Mouse (Mus musculus) embryonic facial prominence, embryonic 10.5 days (tissue): Measurements from ENCODE around the gene Myd88. TPM values are rescaled to one million over a fixed set of nuclear protein-coding genes. Genes with fewer than 3 reads are reported as not detected.
"Not testable (repeated sequence)": the region's sequence is repeated elsewhere in the genome, so short reads cannot be mapped to it uniquely, and the experiment has no call there.

Experiments used
- DNase-seq: peaks from one replicate; pipeline ENCODE4 v3.0.0-alpha.2; 2017; ENCODE audit warnings: low spot score
- H3K27ac ChIP-seq: fragments of 300-500 bp; sonication (generic); replicated peaks from 2 replicates; pipeline ENCODE4 v1.5.1; 2016; ENCODE audit warnings: mild to moderate bottlenecking
- H3K27me3 ChIP-seq: fragments of 300-500 bp; sonication (generic); replicated peaks from 2 replicates; pipeline ENCODE4 v1.6.1; 2016; ENCODE audit warnings: low read depth, mild to moderate bottlenecking; ENCODE audit not compliant: poor library complexity, severe bottlenecking
- H3K36me3 ChIP-seq: fragments of 300-500 bp; sonication (generic); replicated peaks from 2 replicates; pipeline ENCODE4 v1.6.1; 2016; ENCODE audit warnings: mild to moderate bottlenecking, moderate library complexity
- H3K4me1 ChIP-seq: fragments of 300-500 bp; sonication (generic); 2 replicates; pipeline ENCODE4 v1.6.1; 2016
- H3K4me3 ChIP-seq: fragments of 300-500 bp; sonication (generic); 2 replicates; pipeline ENCODE4 v1.5.1; 2016; ENCODE audit warnings: mild to moderate bottlenecking, moderate library complexity
- H3K9me3 ChIP-seq: fragments of 300-500 bp; sonication (generic); 2 replicates; pipeline ENCODE4 v1.6.1; 2016; ENCODE audit warnings: mild to moderate bottlenecking
- WGBS: fragments of 180-500 bp; shearing (Covaris S2); methylation state at CpG from one replicate; pipeline ENCODE4 v1.1.7; 2016; 5-methylcytosine and 5-hydroxymethylcytosine counted together
- polyA plus RNA-seq: library from polyadenylated mRNA; unstranded; fragments of >200 nt; fragmentation: Nextera tagmentation; extraction: Ambion mirVana; gene quantifications from 2 replicates; pipeline ENCODE4 v1.2.1, GENCODE M21; 2016

Gene Myd88
- polyA plus RNA-seq: 8.3 and 9.9 TPM in 2 replicates

GRCm38 (mm10) chr9:119340909-119341816, at the start of gene Myd88:
Gene Myd88, minus strand, starts transcription at chr9:119341411.
- Histone ChIP-seq H3K36me3 (peaks cover 36% of the 10 kb centered on the region), H3K9me3 (no peaks in the 10 kb centered on the region), H3K4me3 (peak within 1 kb of the TSS; percentile 86), H3K4me1 (peaks cover 33% of the 10 kb centered on the region), H3K27me3 (peaks cover 27% of the 10 kb centered on the region), H3K27ac (peak within 1 kb of the TSS; percentile 89)
- WGBS: under 1% methylated on average over 68 of the region's 68 CpGs
- DNase-seq: peak; percentile 96

- WGBS: 89% methylated on average over 2 of the region's 2 CpGs
- DNase-seq: no peak
- Histone ChIP-seq H3K27ac (no peak overlapping the region), H3K27me3 (no peaks in the 10 kb centered on the region), H3K4me3 (no peak overlapping the region), H3K9me3 (no peaks in the 10 kb centered on the region), H3K4me1 (no peaks in the 10 kb centered on the region), H3K36me3 (peaks cover 34% of the 10 kb centered on the region)
Observed at GRCm38 (mm10) chr9:119390214-119390613, 49.0 kb upstream of the Myd88 start.

- Histone ChIP-seq H3K4me1 (no peaks in the 10 kb centered on the region), H3K9me3 (no peaks in the 10 kb centered on the region), H3K27ac (no peak overlapping the region), H3K27me3 (no peaks in the 10 kb centered on the region), H3K36me3 (peaks cover 44% of the 10 kb centered on the region), H3K4me3 (no peak overlapping the region)
- WGBS: 56% methylated on average over 5 of the region's 5 CpGs
- peak; percentile 55 for DNase-seq
Observed at GRCm38 (mm10) chr9:119388956-119389355, 47.7 kb upstream of the Myd88 start.

GRCm38 (mm10) chr9:119382603-119383002, 41.4 kb upstream of the Myd88 start:
- Histone ChIP-seq H3K36me3 (peaks cover 73% of the 10 kb centered on the region), H3K4me1 (peaks cover 3% of the 10 kb centered on the region; the same call in 1 of the 2 replicates), H3K27ac (no peak overlapping the region), H3K4me3 (no peak overlapping the region), H3K27me3 (no peaks in the 10 kb centered on the region), H3K9me3 (no peaks in the 10 kb centered on the region)
- DNase-seq: no peak
- 65% methylated on average over 6 of the region's 6 CpGs for WGBS

GRCm38 (mm10) chr9:119378231-119378630, 37.0 kb upstream of the Myd88 start:
- H3K36me3 ChIP-seq: peaks cover 63% of the 10 kb centered on the region
- WGBS: 86% methylated on average over 4 of the region's 4 CpGs
- DNase-seq: no peak

GRCm38 (mm10) chr9:119375556-119375955, 34.3 kb upstream of the Myd88 start:
- Histone ChIP-seq H3K9me3 (no peaks in the 10 kb centered on the region), H3K27ac (0 out of 2 replicates have a peak overlapping the region, but pooled peaks have one; percentile 6), H3K4me3 (no peak overlapping the region), H3K27me3 (no peaks in the 10 kb centered on the region), H3K36me3 (peaks cover 48% of the 10 kb centered on the region), H3K4me1 (peaks cover 23% of the 10 kb centered on the region)
- WGBS: 50% methylated on average over 6 of the region's 6 CpGs
- no peak for DNase-seq

More at GRCm38 (mm10) chr9:119378231-119378630, 37.0 kb upstream of the Myd88 start:
- no peaks in the 10 kb centered on the region for H3K9me3 ChIP-seq
- H3K27ac ChIP-seq: no peak overlapping the region
- no peak overlapping the region for H3K4me3 ChIP-seq
- H3K4me1 ChIP-seq: peaks cover 18% of the 10 kb centered on the region
- H3K27me3 ChIP-seq: no peaks in the 10 kb centered on the region

GRCm38 (mm10) chr9:119375008-119375407, 33.8 kb upstream of the Myd88 start:
- Histone ChIP-seq H3K27ac (0 out of 2 replicates have a peak overlapping the region, but pooled peaks have one; percentile 6), H3K4me3 (no peak overlapping the region), H3K9me3 (no peaks in the 10 kb centered on the region), H3K27me3 (no peaks in the 10 kb centered on the region), H3K36me3 (peaks cover 42% of the 10 kb centered on the region), H3K4me1 (peaks cover 23% of the 10 kb centered on the region)
- no peak for DNase-seq
- 65% methylated on average over 3 of the region's 3 CpGs for WGBS

GRCm38 (mm10) chr9:119371251-119371650, 30.0 kb upstream of the Myd88 start:
- Histone ChIP-seq H3K9me3 (no peaks in the 10 kb centered on the region), H3K4me1 (peaks cover 23% of the 10 kb centered on the region), H3K36me3 (peaks cover 35% of the 10 kb centered on the region), H3K4me3 (no peak overlapping the region), H3K27ac (no peak overlapping the region), H3K27me3 (no peaks in the 10 kb centered on the region)
- 60% methylated on average over 4 of the region's 4 CpGs for WGBS
- DNase-seq: no peak

GRCm38 (mm10) chr9:119370770-119371169, 29.6 kb upstream of the Myd88 start:
- H3K36me3 ChIP-seq: peaks cover 35% of the 10 kb centered on the region
- H3K27ac ChIP-seq, DNase-seq, H3K27me3 ChIP-seq, H3K4me3 ChIP-seq, H3K9me3 ChIP-seq: not testable (repeated sequence)
- 85% methylated on average over 4 of the region's 4 CpGs for WGBS
- H3K4me1 ChIP-seq: peaks cover 21% of the 10 kb centered on the region

GRCm38 (mm10) chr9:119368367-119368766, 27.2 kb upstream of the Myd88 start:
- no peak for DNase-seq
- Histone ChIP-seq H3K9me3 (no peaks in the 10 kb centered on the region), H3K4me3 (no peak overlapping the region), H3K36me3 (peaks cover 26% of the 10 kb centered on the region), H3K4me1 (peaks cover 14% of the 10 kb centered on the region; the same call in 1 of the 2 replicates), H3K27ac (no peak overlapping the region), H3K27me3 (no peaks in the 10 kb centered on the region)
- 90% methylated on average over 3 of the region's 3 CpGs for WGBS

- peaks cover 35% of the 10 kb centered on the region for H3K36me3 ChIP-seq
- no peak within 1 kb of the TSS for H3K27ac ChIP-seq
- H3K9me3 ChIP-seq: no peaks in the 10 kb centered on the region
- peaks cover 14% of the 10 kb centered on the region for H3K4me1 ChIP-seq
- DNase-seq: no peak
- no peak within 1 kb of the TSS for H3K4me3 ChIP-seq
- WGBS: 80% methylated on average over 7 of the region's 7 CpGs
- no peaks in the 10 kb centered on the region for H3K27me3 ChIP-seq
Observed at GRCm38 (mm10) chr9:119365284-119365683, 24.1 kb upstream of the Myd88 start, which contains the start of gene Slc22a14. Gene Slc22a14, minus strand, starts transcription at chr9:119365553.

- H3K27me3 ChIP-seq: peaks cover 2% of the 10 kb centered on the region; the same call in 1 of the 2 replicates
- H3K4me3 ChIP-seq: no peak overlapping the region
- peaks cover 27% of the 10 kb centered on the region for H3K36me3 ChIP-seq
- peaks cover 14% of the 10 kb centered on the region for H3K4me1 ChIP-seq
- no peak for DNase-seq
- no peaks in the 10 kb centered on the region for H3K9me3 ChIP-seq
- no peak overlapping the region for H3K27ac ChIP-seq
- 80% methylated on average over 12 of the region's 12 CpGs for WGBS
Observed at GRCm38 (mm10) chr9:119363229-119363628, 22.0 kb upstream of the Myd88 start.

GRCm38 (mm10) chr9:119361416-119361815, 20.2 kb upstream of the Myd88 start:
- Histone ChIP-seq H3K36me3 (peaks cover 16% of the 10 kb centered on the region), H3K4me1 (peaks cover 24% of the 10 kb centered on the region), H3K27ac (no peak overlapping the region), H3K27me3 (peaks cover 5% of the 10 kb centered on the region; the same call in 1 of the 2 replicates), H3K4me3 (no peak overlapping the region), H3K9me3 (no peaks in the 10 kb centered on the region)
- DNase-seq: no peak
- WGBS: 92% methylated on average over 5 of the region's 5 CpGs
